Mouse (Mus musculus): ENCODE results near the gene Muc20. TPM values are rescaled to one million over a fixed set of nuclear protein-coding genes. Genes with fewer than 3 reads are reported as not detected.

Gene Muc20
- not detected in 2 replicates for polyA plus RNA-seq (2012; rRNA removed)

DNA sequence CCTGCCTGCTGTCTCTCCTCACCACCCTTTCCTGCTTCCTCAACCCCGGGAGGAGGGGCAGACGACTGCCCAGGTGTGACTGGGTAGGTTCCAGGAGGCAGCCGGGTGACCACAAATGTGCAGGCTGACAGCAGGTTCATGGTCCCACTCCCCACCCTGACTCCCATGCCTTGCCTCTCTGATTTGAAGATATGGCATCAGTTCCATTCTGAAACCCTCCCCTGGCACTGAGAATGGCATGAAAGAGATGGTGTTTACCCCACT, at the start of gene Muc20:
TSS of gene Muc20 (minus strand) at position 10 of the 264 bp plus-strand sequence.
- Histone ChIP-seq H3K4me3 (ENCODE audit: insufficient read depth, low read length) (no peak within 1 kb of the TSS), H3K4me1 (ENCODE audit: control insufficient read depth, insufficient read depth, low read length) (no peaks in the 10 kb centered on the region)
- no peak for TF ChIP-seq CTCF (IDR thresholded peaks at IDR 0.05; ENCODE audit: extremely low read depth, insufficient read depth, low read length)
- no peak for TF ChIP-seq POLR2A (IDR thresholded peaks at IDR 0.05; ENCODE audit: extremely low read depth, insufficient read depth, low read length)

DNA sequence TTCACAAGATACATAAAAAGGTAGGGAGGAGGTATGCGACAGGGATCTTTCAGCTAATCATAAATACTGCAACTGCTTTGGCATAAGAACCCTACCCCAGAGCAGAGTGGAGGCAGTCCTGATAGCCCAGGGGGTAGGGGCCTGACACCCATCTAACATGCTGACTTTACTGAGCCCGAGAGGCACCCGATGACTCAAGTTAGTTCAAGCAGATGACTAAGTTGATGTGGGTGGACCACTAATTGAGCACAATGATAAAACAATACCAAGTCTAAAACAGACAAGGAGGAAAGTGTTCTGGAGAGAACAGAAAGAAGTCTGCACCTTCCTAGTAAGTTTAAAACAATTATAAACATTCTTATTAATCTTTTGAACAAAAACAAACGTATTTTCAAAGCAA, 34.3 kb upstream of the Muc20 start:
- TF ChIP-seq POLR2A (IDR thresholded peaks at IDR 0.05; ENCODE audit: extremely low read depth, insufficient read depth, low read length): no peak
- no peak overlapping the region for H3K27ac ChIP-seq (ENCODE audit: insufficient read depth, low read length)
- peaks cover 2% of the 10 kb centered on the region; the same call in 1 of the 2 replicates for H3K4me1 ChIP-seq (ENCODE audit: control insufficient read depth, insufficient read depth, low read length)
- H3K4me3 ChIP-seq (ENCODE audit: insufficient read depth, low read length): no peak overlapping the region

More for the DNA sequence above, at the start of gene Muc20:
- no peak within 1 kb of the TSS for H3K27ac ChIP-seq (ENCODE audit: insufficient read depth, low read length)

DNA sequence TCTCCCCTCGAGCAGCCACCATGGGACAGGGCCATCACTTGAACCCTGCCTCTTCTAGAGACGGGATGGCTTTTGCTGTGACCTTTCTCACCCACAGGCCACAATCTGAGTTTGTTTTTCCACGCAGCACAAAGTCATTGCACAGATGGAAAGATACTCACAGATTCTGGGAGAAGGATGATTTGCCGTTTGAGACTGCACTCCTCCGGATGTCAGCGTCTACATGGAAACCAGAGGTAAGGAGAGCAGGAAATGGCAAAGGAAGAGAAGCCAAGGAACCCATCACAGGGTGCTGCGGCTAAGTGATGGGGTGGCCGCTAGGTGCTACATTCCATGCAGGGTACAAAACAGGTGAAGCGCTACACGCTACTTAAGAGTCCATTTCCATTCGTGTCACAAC, 31.9 kb upstream of the Muc20 start:
- H3K4me3 ChIP-seq (ENCODE audit: insufficient read depth, low read length): no peak overlapping the region
- TF ChIP-seq CTCF (IDR thresholded peaks at IDR 0.05; ENCODE audit: extremely low read depth, insufficient read depth, low read length) (no peak), POLR2A (IDR thresholded peaks at IDR 0.05; ENCODE audit: extremely low read depth, insufficient read depth, low read length) (no peak)
- peaks cover 2% of the 10 kb centered on the region; the same call in 1 of the 2 replicates for H3K4me1 ChIP-seq (ENCODE audit: control insufficient read depth, insufficient read depth, low read length)
- H3K27ac ChIP-seq (ENCODE audit: insufficient read depth, low read length): no peak overlapping the region

DNA sequence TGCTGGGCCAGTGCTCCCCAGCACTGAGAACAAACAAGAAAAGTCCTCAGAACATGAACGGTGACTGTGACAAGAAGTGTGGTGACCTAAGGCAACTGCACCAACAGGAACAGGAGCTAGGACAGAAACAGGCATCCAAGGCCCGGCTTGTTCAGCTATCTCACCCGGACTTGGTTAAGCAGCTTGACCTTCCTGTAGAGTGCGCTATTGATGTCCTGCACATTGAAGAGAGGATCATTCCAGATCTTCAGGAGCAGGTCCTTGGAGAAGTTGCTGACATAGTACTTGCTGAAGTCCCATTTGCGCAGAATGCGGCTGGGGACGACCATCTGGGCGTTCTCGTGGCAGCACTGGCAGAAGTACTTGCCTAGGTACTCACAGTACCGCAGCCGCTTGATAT, 29.3 kb upstream of the Muc20 start:
- no peak overlapping the region for H3K4me3 ChIP-seq (ENCODE audit: insufficient read depth, low read length)
- H3K4me1 ChIP-seq (ENCODE audit: control insufficient read depth, insufficient read depth, low read length): no peaks in the 10 kb centered on the region
- TF ChIP-seq CTCF (IDR thresholded peaks at IDR 0.05; ENCODE audit: extremely low read depth, insufficient read depth, low read length): no peak
- TF ChIP-seq POLR2A (IDR thresholded peaks at IDR 0.05; ENCODE audit: extremely low read depth, insufficient read depth, low read length): no peak
- H3K27ac ChIP-seq (ENCODE audit: insufficient read depth, low read length): no peak overlapping the region

DNA sequence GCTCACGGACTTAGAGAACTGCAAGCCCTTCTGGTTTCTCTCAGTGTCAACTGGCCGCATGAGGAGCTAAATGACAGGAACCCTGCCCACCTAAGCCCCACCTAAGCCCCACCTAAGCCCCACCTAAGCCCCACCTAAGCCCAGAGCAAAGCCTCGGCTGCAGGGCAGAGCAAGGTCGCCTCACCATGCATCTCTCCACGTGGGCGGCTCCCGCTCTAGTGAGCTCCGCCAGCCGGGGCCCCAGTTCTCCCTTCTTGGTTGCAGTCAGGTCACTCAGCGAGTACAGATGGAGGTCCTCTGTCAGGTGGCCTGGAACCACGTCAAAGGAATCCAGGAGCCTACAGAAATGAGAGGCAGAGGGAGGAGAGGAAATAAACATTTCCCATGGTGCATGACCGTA, 28.1 kb upstream of the Muc20 start:
- H3K4me3 ChIP-seq (ENCODE audit: insufficient read depth, low read length): no peak overlapping the region
- H3K27ac ChIP-seq (ENCODE audit: insufficient read depth, low read length): no peak overlapping the region
- H3K4me1 ChIP-seq (ENCODE audit: control insufficient read depth, insufficient read depth, low read length): no peaks in the 10 kb centered on the region
- TF ChIP-seq CTCF (IDR thresholded peaks at IDR 0.05; ENCODE audit: extremely low read depth, insufficient read depth, low read length) (no peak), POLR2A (IDR thresholded peaks at IDR 0.05; ENCODE audit: extremely low read depth, insufficient read depth, low read length) (no peak)

DNA sequence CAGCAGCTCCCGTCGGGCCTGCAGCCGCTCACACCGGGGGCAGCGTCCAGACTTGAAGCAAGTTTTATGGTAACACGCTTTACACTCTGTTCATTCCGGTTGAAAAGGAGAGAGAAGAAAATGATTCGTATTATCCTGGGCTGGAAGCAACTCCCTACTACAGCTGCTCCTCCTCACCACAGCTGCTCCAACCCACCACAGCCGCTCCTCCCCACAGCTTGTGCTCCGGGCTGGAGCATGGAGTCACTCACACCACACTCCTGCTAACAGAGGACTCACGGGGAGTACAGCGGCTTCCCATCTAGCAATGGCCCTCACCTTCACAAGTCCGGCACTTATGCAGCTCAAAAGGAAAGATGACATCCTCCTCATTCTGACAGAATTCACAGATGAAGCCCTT, 26.8 kb upstream of the Muc20 start:
- Histone ChIP-seq H3K4me1 (ENCODE audit: control insufficient read depth, insufficient read depth, low read length) (no peaks in the 10 kb centered on the region), H3K27ac (ENCODE audit: insufficient read depth, low read length) (no peak overlapping the region), H3K4me3 (ENCODE audit: insufficient read depth, low read length) (no peak overlapping the region)
- no peak for TF ChIP-seq CTCF (IDR thresholded peaks at IDR 0.05; ENCODE audit: extremely low read depth, insufficient read depth, low read length)
- no peak for TF ChIP-seq POLR2A (IDR thresholded peaks at IDR 0.05; ENCODE audit: extremely low read depth, insufficient read depth, low read length)

DNA sequence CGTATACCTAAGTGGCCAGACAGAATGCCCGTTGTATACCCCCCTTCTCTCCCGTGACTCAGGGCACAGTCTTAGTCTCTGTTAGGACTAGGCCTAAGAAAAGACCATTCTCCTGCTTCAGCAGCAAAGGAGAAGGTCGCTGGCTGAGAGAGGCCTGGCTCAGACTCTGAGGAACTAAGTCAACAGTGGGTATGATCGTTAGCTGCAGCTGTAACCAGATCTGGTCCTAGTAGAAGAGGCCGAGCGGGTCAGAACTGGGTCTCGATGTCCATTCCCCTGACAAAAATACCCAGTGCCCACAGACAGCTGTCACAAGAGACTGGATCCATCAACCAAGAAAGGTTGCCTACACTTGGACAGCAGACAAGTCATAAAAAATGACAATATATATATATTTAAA, 26.3 kb upstream of the Muc20 start:
- no peaks in the 10 kb centered on the region for H3K4me1 ChIP-seq (ENCODE audit: control insufficient read depth, insufficient read depth, low read length)
- no peak overlapping the region for H3K4me3 ChIP-seq (ENCODE audit: insufficient read depth, low read length)
- H3K27ac ChIP-seq (ENCODE audit: insufficient read depth, low read length): no peak overlapping the region
- TF ChIP-seq CTCF (IDR thresholded peaks at IDR 0.05; ENCODE audit: extremely low read depth, insufficient read depth, low read length): no peak
- no peak for TF ChIP-seq POLR2A (IDR thresholded peaks at IDR 0.05; ENCODE audit: extremely low read depth, insufficient read depth, low read length)

DNA sequence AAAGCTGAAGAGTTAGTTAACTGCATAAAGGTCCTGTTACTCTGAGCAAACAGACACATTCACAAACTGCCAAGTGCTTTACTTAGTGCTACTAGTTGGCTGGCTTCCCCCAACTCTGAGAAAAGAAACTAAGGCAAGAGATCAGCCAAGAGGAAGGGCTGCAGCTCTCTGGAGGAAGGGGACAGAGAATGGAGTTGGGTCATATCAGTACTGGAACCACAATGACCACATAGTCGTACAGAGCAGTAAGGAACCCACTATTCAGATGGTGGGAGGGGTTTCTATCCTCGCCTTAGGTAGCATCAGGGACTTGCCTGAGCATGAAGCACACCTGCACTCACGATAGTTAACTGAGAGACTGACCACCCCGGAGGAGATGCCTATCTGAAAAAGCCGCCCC, 25.6 kb upstream of the Muc20 start:
- Histone ChIP-seq H3K4me1 (ENCODE audit: control insufficient read depth, insufficient read depth, low read length) (no peaks in the 10 kb centered on the region), H3K27ac (ENCODE audit: insufficient read depth, low read length) (no peak overlapping the region), H3K4me3 (ENCODE audit: insufficient read depth, low read length) (no peak overlapping the region)
- TF ChIP-seq POLR2A (IDR thresholded peaks at IDR 0.05; ENCODE audit: extremely low read depth, insufficient read depth, low read length) (no peak), CTCF (IDR thresholded peaks at IDR 0.05; ENCODE audit: extremely low read depth, insufficient read depth, low read length) (no peak)

DNA sequence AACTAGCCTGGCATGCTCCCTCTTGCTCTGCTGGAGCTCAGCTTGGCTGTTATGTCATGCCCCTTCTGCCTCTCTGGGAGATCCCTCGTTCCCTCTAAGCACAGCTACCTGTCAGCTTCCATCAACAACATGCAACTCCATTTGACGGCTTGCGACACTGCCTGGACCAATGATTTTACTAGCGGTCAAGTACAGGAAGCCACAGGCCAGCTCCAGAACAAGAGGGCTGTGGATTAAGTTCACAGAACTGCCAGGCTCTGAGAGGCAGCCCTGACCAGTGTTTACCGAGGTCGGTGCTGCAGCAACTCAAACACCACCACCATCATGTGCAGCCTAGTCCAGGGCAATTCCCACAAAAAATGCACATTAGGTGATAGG, 25.2 kb upstream of the Muc20 start:
- no peak overlapping the region for H3K27ac ChIP-seq (ENCODE audit: insufficient read depth, low read length)
- no peaks in the 10 kb centered on the region for H3K4me1 ChIP-seq (ENCODE audit: control insufficient read depth, insufficient read depth, low read length)
- no peak for TF ChIP-seq CTCF (IDR thresholded peaks at IDR 0.05; ENCODE audit: extremely low read depth, insufficient read depth, low read length)
- TF ChIP-seq POLR2A (IDR thresholded peaks at IDR 0.05; ENCODE audit: extremely low read depth, insufficient read depth, low read length): no peak
- no peak overlapping the region for H3K4me3 ChIP-seq (ENCODE audit: insufficient read depth, low read length)

DNA sequence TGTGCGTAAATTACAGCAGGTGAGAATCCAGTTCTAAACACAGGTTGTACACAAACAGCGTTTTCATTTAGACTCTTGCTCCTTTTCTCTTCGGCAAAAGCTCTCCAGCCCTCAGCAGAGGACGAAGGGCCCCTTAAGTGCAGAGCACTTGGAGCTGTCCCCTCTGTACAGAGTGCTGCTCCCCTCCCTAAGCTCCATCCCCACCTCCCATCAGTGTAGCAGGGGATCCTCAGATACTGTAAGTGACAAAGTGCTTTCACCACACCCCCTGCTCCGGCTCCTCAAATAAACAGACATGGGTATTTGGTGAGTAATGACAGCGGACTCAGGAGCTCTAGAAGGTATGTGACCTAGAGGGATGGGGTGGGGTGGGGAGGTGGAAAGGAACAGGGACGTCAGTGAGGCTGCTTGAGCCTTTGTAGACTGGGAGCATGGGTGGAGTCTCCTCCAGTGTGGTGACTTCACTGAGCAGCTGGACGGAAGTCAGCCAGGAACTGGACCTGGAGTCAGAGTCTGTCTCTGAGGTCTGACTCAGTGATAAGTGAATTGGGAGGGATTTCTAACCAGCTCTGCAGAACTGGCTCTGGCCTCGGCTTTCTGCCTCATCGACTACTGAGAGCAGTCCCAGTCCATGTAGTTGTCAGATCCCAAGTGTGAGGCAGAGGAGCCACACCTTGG, 24.7 kb upstream of the Muc20 start:
- H3K4me1 ChIP-seq (ENCODE audit: control insufficient read depth, insufficient read depth, low read length): no peaks in the 10 kb centered on the region
- TF ChIP-seq CTCF (IDR thresholded peaks at IDR 0.05; ENCODE audit: extremely low read depth, insufficient read depth, low read length) (no peak), POLR2A (IDR thresholded peaks at IDR 0.05; ENCODE audit: extremely low read depth, insufficient read depth, low read length) (no peak)
- H3K27ac ChIP-seq (ENCODE audit: insufficient read depth, low read length): no peak overlapping the region
- no peak overlapping the region for H3K4me3 ChIP-seq (ENCODE audit: insufficient read depth, low read length)
